Mouse (Mus musculus): ENCODE results near the gene Adk. TPM values are rescaled to one million over a fixed set of nuclear protein-coding genes. Genes with fewer than 3 reads are reported as not detected.

The Adk gene
- polyA plus RNA-seq, 1 experiment from 2014 or later = 195 TPM

DNA sequence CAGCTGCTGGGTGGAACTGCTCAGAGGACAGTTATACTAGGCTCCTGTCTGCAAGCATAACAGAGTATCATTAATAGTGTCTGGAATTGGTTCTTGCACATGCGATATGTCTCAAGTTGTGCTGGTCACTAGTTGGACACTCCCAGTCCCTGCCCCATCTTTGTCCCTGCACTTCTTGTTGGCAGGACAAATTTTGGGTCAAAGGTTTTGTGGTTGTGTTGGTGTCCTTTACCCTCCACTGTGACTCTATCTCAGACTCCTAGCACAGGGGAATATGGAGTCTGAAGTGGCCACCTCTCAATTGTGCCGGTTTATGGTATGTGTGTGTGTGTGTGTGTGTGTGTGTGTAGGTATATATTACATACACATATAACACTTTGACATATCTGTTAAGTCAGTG is 225.9 kb downstream of the Adk start:
- H3K9me3 ChIP-seq (ENCODE audit: control insufficient read depth, low read length) = no peaks in the 10 kb centered on the region
- H3K27ac ChIP-seq (ENCODE audit: low read length) = no peak overlapping the region
- H3K4me1 ChIP-seq (replicated peaks; ENCODE audit: control insufficient read depth, insufficient read depth, low read length) = no peaks in the 10 kb centered on the region; the same call in 1 of the 2 replicates
- H3K4me2 ChIP-seq (ENCODE audit: low read depth, low read length) = no peak overlapping the region
- 87% methylated on average over 2 of the region's 2 CpGs for WGBS
- no peak for ATAC-seq (ENCODE audit: low read depth)
- no peaks in the 10 kb centered on the region for H3K27me3 ChIP-seq (ENCODE audit: control insufficient read depth, insufficient read depth, low read depth, low read length)
- H3K36me3 ChIP-seq (ENCODE audit: control insufficient read depth, insufficient read depth, low read length) = no peaks in the 10 kb centered on the region
- H3K9ac ChIP-seq (ENCODE audit: low read length) = no peak overlapping the region
- no peak overlapping the region for H3K4me3 ChIP-seq (ENCODE audit: low read length)

GRCm38 (mm10) chr14:21278907-21279535 is 226.6 kb downstream of the Adk start:
- Histone ChIP-seq H3K27me3 (ENCODE audit: control insufficient read depth, insufficient read depth, low read depth, low read length) (no peaks in the 10 kb centered on the region), H3K9ac (ENCODE audit: low read length) (no peak overlapping the region), H3K9me3 (ENCODE audit: control insufficient read depth, low read length) (no peaks in the 10 kb centered on the region), H3K4me1 (replicated peaks; ENCODE audit: control insufficient read depth, insufficient read depth, low read length) (no peaks in the 10 kb centered on the region; the same call in 1 of the 2 replicates), H3K27ac (ENCODE audit: low read length) (no peak overlapping the region), H3K4me3 (ENCODE audit: low read length) (no peak overlapping the region), H3K36me3 (ENCODE audit: control insufficient read depth, insufficient read depth, low read length) (no peaks in the 10 kb centered on the region), H3K4me2 (ENCODE audit: low read depth, low read length) (no peak overlapping the region)
- WGBS = 49% methylated on average over 6 of the region's 6 CpGs
- no peak for ATAC-seq (ENCODE audit: low read depth)

GRCm38 (mm10) chr14:21280451-21280850 is 228.1 kb downstream of the Adk start:
- Histone ChIP-seq H3K27me3 (ENCODE audit: control insufficient read depth, insufficient read depth, low read depth, low read length) (no peaks in the 10 kb centered on the region), H3K4me1 (replicated peaks; ENCODE audit: control insufficient read depth, insufficient read depth, low read length) (no peaks in the 10 kb centered on the region; the same call in 1 of the 2 replicates), H3K36me3 (ENCODE audit: control insufficient read depth, insufficient read depth, low read length) (no peaks in the 10 kb centered on the region), H3K4me2 (ENCODE audit: low read depth, low read length) (no peak overlapping the region), H3K27ac (ENCODE audit: low read length) (no peak overlapping the region), H3K4me3 (ENCODE audit: low read length) (no peak overlapping the region), H3K9ac (ENCODE audit: low read length) (no peak overlapping the region), H3K9me3 (ENCODE audit: control insufficient read depth, low read length) (no peaks in the 10 kb centered on the region)
- ATAC-seq (ENCODE audit: low read depth) = no peak
- WGBS = 74% methylated on average over 3 of the region's 3 CpGs

GRCm38 (mm10) chr14:21281506-21281905 is 229.1 kb downstream of the Adk start:
- no peak for ATAC-seq (ENCODE audit: low read depth)
- Histone ChIP-seq H3K9ac (ENCODE audit: low read length) (no peak overlapping the region), H3K9me3 (ENCODE audit: control insufficient read depth, low read length) (no peaks in the 10 kb centered on the region), H3K4me1 (replicated peaks; ENCODE audit: control insufficient read depth, insufficient read depth, low read length) (no peaks in the 10 kb centered on the region; the same call in 1 of the 2 replicates), H3K4me3 (ENCODE audit: low read length) (no peak overlapping the region), H3K36me3 (ENCODE audit: control insufficient read depth, insufficient read depth, low read length) (no peaks in the 10 kb centered on the region), H3K27ac (ENCODE audit: low read length) (no peak overlapping the region), H3K4me2 (ENCODE audit: low read depth, low read length) (no peak overlapping the region), H3K27me3 (ENCODE audit: control insufficient read depth, insufficient read depth, low read depth, low read length) (no peaks in the 10 kb centered on the region)
- 78% methylated on average over 4 of the region's 4 CpGs for WGBS

DNA sequence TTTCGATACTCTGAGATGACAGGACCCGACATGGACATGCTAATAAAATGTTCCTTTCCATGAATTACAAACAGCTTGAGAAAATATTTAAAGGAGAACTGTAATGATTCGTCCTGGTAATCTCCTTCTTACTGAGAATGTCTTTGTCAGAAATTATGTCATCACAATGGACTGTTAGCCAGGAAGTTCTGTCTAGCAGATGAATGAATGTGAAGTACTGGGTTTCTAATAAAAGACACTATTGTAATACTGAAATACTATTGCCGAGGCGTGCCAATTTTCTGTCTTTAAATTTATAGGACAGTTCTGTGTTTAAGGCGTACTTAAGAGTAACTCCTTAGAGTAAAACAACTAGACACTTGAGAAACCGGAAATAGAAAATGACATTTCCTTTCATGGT is 231.7 kb downstream of the Adk start:
- Histone ChIP-seq H3K4me3 (ENCODE audit: low read length) (no peak overlapping the region), H3K4me1 (replicated peaks; ENCODE audit: control insufficient read depth, insufficient read depth, low read length) (no peaks in the 10 kb centered on the region; the same call in 1 of the 2 replicates), H3K9ac (ENCODE audit: low read length) (no peak overlapping the region), H3K27me3 (ENCODE audit: control insufficient read depth, insufficient read depth, low read depth, low read length) (no peaks in the 10 kb centered on the region), H3K27ac (ENCODE audit: low read length) (no peak overlapping the region), H3K9me3 (ENCODE audit: control insufficient read depth, low read length) (no peaks in the 10 kb centered on the region), H3K36me3 (ENCODE audit: control insufficient read depth, insufficient read depth, low read length) (no peaks in the 10 kb centered on the region), H3K4me2 (ENCODE audit: low read depth, low read length) (no peak overlapping the region)
- ATAC-seq (ENCODE audit: low read depth) = peak; percentile 31; the same call in 1 of the 2 replicates
- 30% methylated on average over 7 of the region's 7 CpGs for WGBS

DNA sequence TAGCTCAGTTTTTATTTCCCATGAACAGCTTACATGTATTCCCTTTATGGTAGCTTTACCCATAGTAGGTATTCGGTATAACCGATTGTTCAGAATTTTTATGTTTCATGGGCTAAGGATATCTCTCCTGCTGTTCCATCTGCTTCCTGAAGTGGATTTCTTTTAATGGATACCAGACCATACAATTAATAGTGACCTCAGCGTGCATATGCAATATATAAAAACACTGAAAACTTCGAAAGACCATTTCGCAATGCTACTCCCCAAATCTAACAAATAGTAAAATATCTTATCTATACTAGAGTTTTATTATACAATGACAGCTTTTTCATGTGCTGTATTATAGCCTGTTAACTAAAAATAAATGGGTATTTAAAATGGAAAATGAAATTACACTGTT is 232.5 kb downstream of the Adk start:
- no peak for ATAC-seq (ENCODE audit: low read depth)
- H3K9me3 ChIP-seq (ENCODE audit: control insufficient read depth, low read length) = no peaks in the 10 kb centered on the region
- H3K9ac ChIP-seq (ENCODE audit: low read length) = no peak overlapping the region
- no peak overlapping the region for H3K4me2 ChIP-seq (ENCODE audit: low read depth, low read length)
- 89% methylated on average over 5 of the region's 5 CpGs for WGBS
- no peak overlapping the region for H3K4me3 ChIP-seq (ENCODE audit: low read length)
- no peaks in the 10 kb centered on the region for H3K36me3 ChIP-seq (ENCODE audit: control insufficient read depth, insufficient read depth, low read length)
- no peak overlapping the region for H3K27ac ChIP-seq (ENCODE audit: low read length)
- no peaks in the 10 kb centered on the region for H3K27me3 ChIP-seq (ENCODE audit: control insufficient read depth, insufficient read depth, low read depth, low read length)
- H3K4me1 ChIP-seq (replicated peaks; ENCODE audit: control insufficient read depth, insufficient read depth, low read length) = no peaks in the 10 kb centered on the region; the same call in 1 of the 2 replicates

DNA sequence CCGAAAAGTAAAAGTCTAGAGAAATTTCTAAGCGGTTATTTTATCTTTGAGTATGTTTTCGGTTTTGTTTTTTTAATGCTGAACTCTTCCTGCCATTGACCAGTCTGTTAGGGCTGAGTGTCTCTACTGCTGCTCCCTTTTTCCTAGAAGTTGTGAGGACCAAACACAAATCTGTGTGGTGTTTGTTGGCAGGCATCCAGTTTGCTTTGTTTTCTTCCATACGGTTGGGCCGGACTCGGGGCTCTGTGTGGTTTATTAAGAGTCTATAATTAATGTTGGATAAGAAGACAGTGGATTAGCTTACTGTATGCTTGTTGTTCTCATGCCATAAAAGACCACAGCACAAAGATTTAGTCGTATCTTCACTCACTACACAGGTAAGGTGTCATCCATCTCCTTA is 233.9 kb downstream of the Adk start:
- Histone ChIP-seq H3K27ac (ENCODE audit: low read length) (no peak overlapping the region), H3K4me1 (replicated peaks; ENCODE audit: control insufficient read depth, insufficient read depth, low read length) (no peaks in the 10 kb centered on the region; the same call in 1 of the 2 replicates), H3K27me3 (ENCODE audit: control insufficient read depth, insufficient read depth, low read depth, low read length) (no peaks in the 10 kb centered on the region), H3K4me3 (ENCODE audit: low read length) (no peak overlapping the region), H3K36me3 (ENCODE audit: control insufficient read depth, insufficient read depth, low read length) (no peaks in the 10 kb centered on the region), H3K4me2 (ENCODE audit: low read depth, low read length) (no peak overlapping the region), H3K9me3 (ENCODE audit: control insufficient read depth, low read length) (no peaks in the 10 kb centered on the region), H3K9ac (ENCODE audit: low read length) (no peak overlapping the region)
- WGBS = 65% methylated on average over 7 of the region's 7 CpGs
- ATAC-seq (ENCODE audit: low read depth) = no peak

DNA sequence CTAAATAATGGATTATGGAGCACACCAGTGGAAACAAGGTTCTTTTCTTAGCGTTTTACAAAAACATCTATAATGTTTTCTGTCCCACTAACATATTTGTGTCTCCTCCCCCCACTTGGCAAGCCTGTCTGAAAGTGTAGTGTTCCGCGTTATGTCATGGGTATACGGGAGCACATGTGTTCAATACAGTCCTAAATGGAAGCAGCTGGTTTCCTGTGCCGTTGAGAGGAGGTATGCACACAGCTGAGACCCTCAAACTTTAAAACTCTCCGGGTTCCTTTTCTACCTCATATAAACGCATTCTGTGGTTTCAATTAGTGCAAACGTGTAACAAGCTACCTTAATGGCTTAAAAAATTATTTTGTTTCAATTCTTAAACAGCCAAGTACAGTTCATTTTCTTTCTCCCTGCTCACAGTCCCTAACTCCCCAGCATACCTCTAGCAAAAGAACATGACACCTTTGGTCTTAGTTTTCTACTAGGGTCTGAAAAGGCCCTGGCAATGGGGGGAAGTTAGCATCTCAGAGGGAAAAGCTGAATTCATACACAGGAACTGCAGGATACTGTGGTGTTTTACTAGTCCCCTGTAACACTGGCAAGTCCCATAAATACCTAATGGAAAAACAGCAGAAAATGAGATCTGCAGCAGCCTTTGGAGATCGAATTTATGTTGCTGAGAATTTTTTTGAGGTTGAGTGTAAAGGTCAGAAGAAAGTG is 235.5 kb downstream of the Adk start:
- no peak overlapping the region for H3K4me2 ChIP-seq (ENCODE audit: low read depth, low read length)
- H3K9ac ChIP-seq (ENCODE audit: low read length) = no peak overlapping the region
- no peaks in the 10 kb centered on the region; the same call in 1 of the 2 replicates for H3K4me1 ChIP-seq (replicated peaks; ENCODE audit: control insufficient read depth, insufficient read depth, low read length)
- no peaks in the 10 kb centered on the region for H3K27me3 ChIP-seq (ENCODE audit: control insufficient read depth, insufficient read depth, low read depth, low read length)
- no peak for ATAC-seq (ENCODE audit: low read depth)
- 75% methylated on average over 9 of the region's 9 CpGs for WGBS
- H3K36me3 ChIP-seq (ENCODE audit: control insufficient read depth, insufficient read depth, low read length) = no peaks in the 10 kb centered on the region
- no peak overlapping the region for H3K27ac ChIP-seq (ENCODE audit: low read length)
- H3K9me3 ChIP-seq (ENCODE audit: control insufficient read depth, low read length) = no peaks in the 10 kb centered on the region
- no peak overlapping the region for H3K4me3 ChIP-seq (ENCODE audit: low read length)

DNA sequence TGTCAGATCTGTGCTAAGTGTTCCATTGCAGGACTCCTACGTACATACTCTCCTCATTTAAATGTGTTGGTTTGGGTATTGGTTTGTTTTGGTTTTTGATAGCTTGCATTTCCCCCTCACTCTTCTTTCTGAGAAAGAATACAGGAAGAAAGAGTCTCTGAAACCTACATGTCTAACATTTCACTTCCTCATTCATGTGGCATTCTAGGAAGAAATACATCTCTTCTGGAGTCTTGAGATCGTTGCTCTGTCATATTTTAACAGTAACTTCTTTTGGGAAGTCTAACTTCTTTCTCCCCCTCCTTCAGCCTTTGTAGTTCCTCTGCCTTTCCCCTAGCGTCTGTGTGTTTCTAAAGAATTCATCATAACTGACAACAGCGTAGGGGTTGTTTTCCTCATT is 247.4 kb downstream of the Adk start:
- H3K27ac ChIP-seq (ENCODE audit: low read length) = no peak overlapping the region
- WGBS = 71% methylated on average over 4 of the region's 4 CpGs
- H3K36me3 ChIP-seq (ENCODE audit: control insufficient read depth, insufficient read depth, low read length) = no peaks in the 10 kb centered on the region
- no peak overlapping the region for H3K9ac ChIP-seq (ENCODE audit: low read length)
- 0 out of 2 replicates have a peak, but pooled peaks cover 2% of the 10 kb centered on the region for H3K4me1 ChIP-seq (replicated peaks; ENCODE audit: control insufficient read depth, insufficient read depth, low read length)
- no peak overlapping the region for H3K4me3 ChIP-seq (ENCODE audit: low read length)
- H3K4me2 ChIP-seq (ENCODE audit: low read depth, low read length) = no peak overlapping the region
- ATAC-seq (ENCODE audit: low read depth) = no peak
- H3K9me3 ChIP-seq (ENCODE audit: control insufficient read depth, low read length) = no peaks in the 10 kb centered on the region
- H3K27me3 ChIP-seq (ENCODE audit: control insufficient read depth, insufficient read depth, low read depth, low read length) = no peaks in the 10 kb centered on the region

Measured in lung, embryonic 16.5 days (tissue).